Mouse (Mus musculus): Measurements from ENCODE around the gene Fap.

GRCm38 (mm10) chr2:62564687-62565086 is 9.2 kb downstream of the Fap start:
- TF ChIP-seq GATA1 (IDR thresholded peaks at IDR 0.05; ENCODE audit: low read length) (no peak), TAL1 (IDR thresholded peaks at IDR 0.05; ENCODE audit: low read length) (no peak)

Data from erythroblast, embryonic 14.5 days (primary cell).